Mouse (Mus musculus) thymus, adult 18-20 months (tissue): Measurements from ENCODE around the gene Sorcs2.

Experiments used
- DNase-seq, 2 experiments: peaks; one replicate each; pipeline ENCODE4 v3.0.0; 2022; ENCODE audit warnings: mixed read lengths in 2 of 2

Gene Sorcs2

GRCm38 (mm10) chr5:36223787-36224186 lies 174.2 kb downstream of the Sorcs2 start:
- DNase-seq = peak; percentile 14 to 19

- DNase-seq = no peak
Observed at GRCm38 (mm10) chr5:36220626-36221025, 177.3 kb downstream of the Sorcs2 start.

- no peak for DNase-seq
Observed at GRCm38 (mm10) chr5:36220105-36220504, 177.8 kb downstream of the Sorcs2 start.

GRCm38 (mm10) chr5:36213310-36213709 lies 184.6 kb downstream of the Sorcs2 start:
- peak; percentile 81 to 85 for DNase-seq

GRCm38 (mm10) chr5:36208803-36209202 lies 189.1 kb downstream of the Sorcs2 start:
- no peak for DNase-seq

GRCm38 (mm10) chr5:36205397-36205796 lies 192.5 kb downstream of the Sorcs2 start:
- DNase-seq = no peak

- peak in 1 of 2 experiments; percentile 16 for DNase-seq
Observed at GRCm38 (mm10) chr5:36203916-36204315, 194.0 kb downstream of the Sorcs2 start, which contains the start of gene Psapl1. Gene Psapl1, plus strand, starts transcription at chr5:36204021.

- DNase-seq = no peak
Observed at GRCm38 (mm10) chr5:36203421-36203820, 194.5 kb downstream of the Sorcs2 start.

GRCm38 (mm10) chr5:36202781-36203180 lies 195.2 kb downstream of the Sorcs2 start:
- DNase-seq = no peak

GRCm38 (mm10) chr5:36199519-36199918 lies 198.4 kb downstream of the Sorcs2 start:
- DNase-seq = no peak

- no peak for DNase-seq
Observed at GRCm38 (mm10) chr5:36195436-36195835, 202.5 kb downstream of the Sorcs2 start.

- DNase-seq = no peak
Observed at GRCm38 (mm10) chr5:36194631-36195030, 203.3 kb downstream of the Sorcs2 start.

- no peak for DNase-seq
Observed at GRCm38 (mm10) chr5:36192677-36193076, 205.3 kb downstream of the Sorcs2 start.

GRCm38 (mm10) chr5:36191876-36192275 lies 206.1 kb downstream of the Sorcs2 start:
- peak in 1 of 2 experiments; percentile 20 for DNase-seq

- no peak for DNase-seq
Observed at GRCm38 (mm10) chr5:36191285-36191684, 206.7 kb downstream of the Sorcs2 start.

- no peak for DNase-seq
Observed at GRCm38 (mm10) chr5:36188310-36188709, 209.6 kb downstream of the Sorcs2 start.

GRCm38 (mm10) chr5:36186294-36187053 lies 211.5 kb downstream of the Sorcs2 start:
- no peak for DNase-seq

GRCm38 (mm10) chr5:36182326-36182725 lies 215.6 kb downstream of the Sorcs2 start:
- no peak for DNase-seq

GRCm38 (mm10) chr5:36179708-36180107 lies 218.2 kb downstream of the Sorcs2 start:
- no peak for DNase-seq

GRCm38 (mm10) chr5:36178785-36179184 lies 219.2 kb downstream of the Sorcs2 start:
- DNase-seq = no peak

- no peak for DNase-seq
Observed at GRCm38 (mm10) chr5:36178215-36178614, 219.7 kb downstream of the Sorcs2 start.

GRCm38 (mm10) chr5:36176873-36177272 lies 221.1 kb downstream of the Sorcs2 start:
- no peak for DNase-seq

- no peak for DNase-seq
Observed at GRCm38 (mm10) chr5:36176409-36176808, 221.5 kb downstream of the Sorcs2 start.

GRCm38 (mm10) chr5:36174569-36175115 lies 223.3 kb downstream of the Sorcs2 start:
- no peak for DNase-seq
